Mouse (Mus musculus) neural tube, embryonic 15.5 days (tissue): ENCODE measurements around the gene Unc80. TPM values are rescaled to one million over a fixed set of nuclear protein-coding genes. Genes with fewer than 3 reads are reported as not detected.

ENCODE experiments used
- ATAC-seq: fragments of 200-750 bp; cut with Nextera tagmentation; 2 replicates; pipeline ENCODE4 v1.8.0; 2017; ENCODE audit warnings: mild to moderate bottlenecking, moderate TSS enrichment, moderate library complexity; ENCODE audit not compliant: low FRiP score
- H3K27ac ChIP-seq: fragments of 300-500 bp; sonication (generic); replicated peaks from 2 replicates; pipeline ENCODE4 v1.5.1; 2015; ENCODE audit warnings: mild to moderate bottlenecking, inconsistent platforms
- H3K27me3 ChIP-seq: fragments of 300-500 bp; sonication (generic); replicated peaks from 2 replicates; pipeline ENCODE4 v1.6.1; 2015; ENCODE audit warnings: inconsistent platforms
- H3K36me3 ChIP-seq: fragments of 300-500 bp; sonication (generic); 2 replicates; pipeline ENCODE4 v1.6.1; 2015; ENCODE audit warnings: inconsistent platforms
- H3K4me1 ChIP-seq: fragments of 300-500 bp; sonication (generic); 2 replicates; pipeline ENCODE4 v1.6.1; 2015; ENCODE audit warnings: inconsistent platforms
- H3K4me2 ChIP-seq: fragments of 300-500 bp; sonication (generic); 2 replicates; pipeline ENCODE4 v1.6.1; 2015; ENCODE audit warnings: inconsistent platforms, mild to moderate bottlenecking, moderate library complexity
- H3K4me3 ChIP-seq: fragments of 300-500 bp; sonication (generic); replicated peaks from 2 replicates; pipeline ENCODE4 v1.5.1; 2015; ENCODE audit warnings: mild to moderate bottlenecking, inconsistent platforms
- H3K9ac ChIP-seq: fragments of 300-500 bp; sonication (generic); replicated peaks from 2 replicates; pipeline ENCODE4 v1.6.1; 2015; ENCODE audit warnings: mild to moderate bottlenecking, inconsistent platforms
- H3K9me3 ChIP-seq: fragments of 300-500 bp; sonication (generic); replicated peaks from 2 replicates; pipeline ENCODE4 v1.6.1; 2016; ENCODE audit warnings: inconsistent platforms
- WGBS: fragments of 180-500 bp; shearing (Covaris S2); methylation state at CpG from one replicate; pipeline ENCODE4 v1.1.7; 2015; ENCODE audit warnings: mixed read lengths; 5-methylcytosine and 5-hydroxymethylcytosine counted together
- polyA plus RNA-seq: library from polyadenylated mRNA; unstranded; fragments of >200 nt; fragmentation: Nextera tagmentation; extraction: Ambion mirVana; gene quantifications from 2 replicates; pipeline ENCODE4 v1.2.1, GENCODE M21; 2015

The Unc80 gene
- polyA plus RNA-seq, 1 experiment from 2014 or later = 9.9 TPM

GRCm38 (mm10) chr1:66482751-66483150 is 14.6 kb downstream of the Unc80 start:
- WGBS = 91% methylated on average over 3 of the region's 3 CpGs
- Histone ChIP-seq H3K27me3 (no peaks in the 10 kb centered on the region), H3K4me3 (no peak overlapping the region), H3K27ac (no peak overlapping the region), H3K9ac (no peak overlapping the region), H3K4me1 (no peaks in the 10 kb centered on the region), H3K4me2 (no peak overlapping the region), H3K9me3 (no peaks in the 10 kb centered on the region), H3K36me3 (peaks cover 13% of the 10 kb centered on the region)
- ATAC-seq = no peak

GRCm38 (mm10) chr1:66493064-66493463 is 24.9 kb downstream of the Unc80 start:
- Histone ChIP-seq H3K27me3 (no peaks in the 10 kb centered on the region), H3K36me3 (no peaks in the 10 kb centered on the region), H3K4me2 (no peak overlapping the region), H3K4me3 (no peak overlapping the region), H3K27ac (no peak overlapping the region), H3K4me1 (no peaks in the 10 kb centered on the region), H3K9me3 (no peaks in the 10 kb centered on the region), H3K9ac (no peak overlapping the region)
- no peak for ATAC-seq
- 64% methylated on average over 6 of the region's 6 CpGs for WGBS

GRCm38 (mm10) chr1:66495310-66496012 is 27.3 kb downstream of the Unc80 start:
- no peak; the same call in 1 of the 2 replicates for ATAC-seq
- 36% methylated on average over 3 of the region's 3 CpGs for WGBS
- no peak overlapping the region for H3K27ac ChIP-seq

GRCm38 (mm10) chr1:66550812-66551211 is 82.6 kb downstream of the Unc80 start:
- Histone ChIP-seq H3K27ac (no peak overlapping the region), H3K27me3 (no peaks in the 10 kb centered on the region), H3K9ac (no peak overlapping the region), H3K4me3 (no peak overlapping the region), H3K4me2 (no peak overlapping the region), H3K9me3 (0 out of 2 replicates have a peak, but pooled peaks cover 2% of the 10 kb centered on the region), H3K4me1 (no peaks in the 10 kb centered on the region), H3K36me3 (peaks cover 15% of the 10 kb centered on the region)
- no peak for ATAC-seq
- WGBS = 87% methylated on average over 3 of the region's 3 CpGs

More at GRCm38 (mm10) chr1:66495310-66496012, 27.3 kb downstream of the Unc80 start:
- no peak overlapping the region for H3K9ac ChIP-seq
- no peak overlapping the region for H3K4me3 ChIP-seq
- no peaks in the 10 kb centered on the region for H3K4me1 ChIP-seq
- no peak overlapping the region for H3K4me2 ChIP-seq
- H3K9me3 ChIP-seq = no peaks in the 10 kb centered on the region
- no peaks in the 10 kb centered on the region for H3K27me3 ChIP-seq
- no peaks in the 10 kb centered on the region for H3K36me3 ChIP-seq

GRCm38 (mm10) chr1:66552396-66552966 is 84.3 kb downstream of the Unc80 start:
- WGBS = 77% methylated on average over 5 of the region's 5 CpGs
- H3K9ac ChIP-seq = no peak overlapping the region
- no peaks in the 10 kb centered on the region for H3K27me3 ChIP-seq
- H3K36me3 ChIP-seq = peaks cover 15% of the 10 kb centered on the region
- ATAC-seq = no peak
- no peak overlapping the region for H3K4me3 ChIP-seq
- no peaks in the 10 kb centered on the region for H3K4me1 ChIP-seq
- H3K4me2 ChIP-seq = no peak overlapping the region
- 0 out of 2 replicates have a peak, but pooled peaks cover 2% of the 10 kb centered on the region for H3K9me3 ChIP-seq
- no peak overlapping the region for H3K27ac ChIP-seq

GRCm38 (mm10) chr1:66561636-66562270 is 93.6 kb downstream of the Unc80 start:
- no peaks in the 10 kb centered on the region for H3K27me3 ChIP-seq
- 0 out of 2 replicates have a peak overlapping the region, but pooled peaks have one; percentile 10 for H3K27ac ChIP-seq
- H3K4me2 ChIP-seq = no peak overlapping the region
- no peak overlapping the region for H3K9ac ChIP-seq
- peak; percentile 74 for ATAC-seq
- no peaks in the 10 kb centered on the region for H3K36me3 ChIP-seq
- H3K4me3 ChIP-seq = no peak overlapping the region
- no peaks in the 10 kb centered on the region for H3K9me3 ChIP-seq
- no peaks in the 10 kb centered on the region for H3K4me1 ChIP-seq
- 55% methylated on average over 1 of the region's 1 CpGs for WGBS

GRCm38 (mm10) chr1:66562332-66562731 is 94.2 kb downstream of the Unc80 start:
- 0 out of 2 replicates have a peak overlapping the region, but pooled peaks have one; percentile 10 for H3K27ac ChIP-seq
- no peaks in the 10 kb centered on the region for H3K36me3 ChIP-seq
- H3K4me1 ChIP-seq = no peaks in the 10 kb centered on the region
- ATAC-seq = no peak
- no peak overlapping the region for H3K4me3 ChIP-seq
- WGBS = 56% methylated on average over 2 of the region's 2 CpGs
- H3K27me3 ChIP-seq = no peaks in the 10 kb centered on the region
- no peaks in the 10 kb centered on the region for H3K9me3 ChIP-seq
- no peak overlapping the region for H3K4me2 ChIP-seq
- no peak overlapping the region for H3K9ac ChIP-seq

- Histone ChIP-seq H3K36me3 (no peaks in the 10 kb centered on the region; the same call in 1 of the 2 replicates), H3K4me1 (no peaks in the 10 kb centered on the region), H3K4me3 (no peak overlapping the region), H3K9me3 (no peaks in the 10 kb centered on the region; the same call in 1 of the 2 replicates), H3K27ac (no peak overlapping the region), H3K9ac (no peak overlapping the region), H3K4me2 (no peak overlapping the region), H3K27me3 (no peaks in the 10 kb centered on the region)
- ATAC-seq = no peak
- WGBS = 66% methylated on average over 13 of the region's 13 CpGs
These were observed 101.6 kb downstream of the Unc80 start for GRCm38 (mm10) chr1:66569736-66570135.

GRCm38 (mm10) chr1:66597163-66597788 is 129.1 kb downstream of the Unc80 start:
- no peak for ATAC-seq
- Histone ChIP-seq H3K36me3 (peaks cover 7% of the 10 kb centered on the region; the same call in 1 of the 2 replicates), H3K4me2 (no peak overlapping the region), H3K9ac (no peak overlapping the region), H3K27ac (no peak overlapping the region), H3K4me1 (no peaks in the 10 kb centered on the region), H3K27me3 (no peaks in the 10 kb centered on the region), H3K9me3 (no peaks in the 10 kb centered on the region), H3K4me3 (no peak overlapping the region)

GRCm38 (mm10) chr1:66608304-66608703 is 140.1 kb downstream of the Unc80 start:
- no peaks in the 10 kb centered on the region for H3K27me3 ChIP-seq
- H3K27ac ChIP-seq = no peak overlapping the region
- no peak overlapping the region for H3K4me2 ChIP-seq
- no peak for ATAC-seq
- H3K4me3 ChIP-seq = no peak overlapping the region
- no peak overlapping the region for H3K9ac ChIP-seq
- H3K36me3 ChIP-seq = peaks cover 25% of the 10 kb centered on the region; the same call in 1 of the 2 replicates
- H3K9me3 ChIP-seq = no peaks in the 10 kb centered on the region
- H3K4me1 ChIP-seq = no peaks in the 10 kb centered on the region
- WGBS = 93% methylated on average over 4 of the region's 4 CpGs

GRCm38 (mm10) chr1:66617188-66617587 is 149.0 kb downstream of the Unc80 start:
- no peak overlapping the region for H3K27ac ChIP-seq
- no peaks in the 10 kb centered on the region for H3K4me1 ChIP-seq
- H3K4me3 ChIP-seq = no peak overlapping the region
- no peak overlapping the region for H3K9ac ChIP-seq
- no peak overlapping the region for H3K4me2 ChIP-seq
- no peaks in the 10 kb centered on the region for H3K9me3 ChIP-seq
- H3K27me3 ChIP-seq = no peaks in the 10 kb centered on the region
- ATAC-seq = no peak
- peaks cover 19% of the 10 kb centered on the region for H3K36me3 ChIP-seq
- whole genome bisulfite sequencing = 57% methylated on average over 2 of the region's 2 CpGs
